Mouse (Mus musculus): Measurements from ENCODE around the gene Ccdc12. TPM values are rescaled to one million over a fixed set of nuclear protein-coding genes. Genes with fewer than 3 reads are reported as not detected.

Ccdc12 gene
- polyA plus RNA-seq, 1 experiment from 2014 or later: 144 TPM

- peak; percentile 87 for DNase-seq (ENCODE audit: low spot score, missing footprints)
Measured at GRCm38 (mm10) chr9:110625350-110625908, 30.9 kb upstream of the Ccdc12 start.

DNA sequence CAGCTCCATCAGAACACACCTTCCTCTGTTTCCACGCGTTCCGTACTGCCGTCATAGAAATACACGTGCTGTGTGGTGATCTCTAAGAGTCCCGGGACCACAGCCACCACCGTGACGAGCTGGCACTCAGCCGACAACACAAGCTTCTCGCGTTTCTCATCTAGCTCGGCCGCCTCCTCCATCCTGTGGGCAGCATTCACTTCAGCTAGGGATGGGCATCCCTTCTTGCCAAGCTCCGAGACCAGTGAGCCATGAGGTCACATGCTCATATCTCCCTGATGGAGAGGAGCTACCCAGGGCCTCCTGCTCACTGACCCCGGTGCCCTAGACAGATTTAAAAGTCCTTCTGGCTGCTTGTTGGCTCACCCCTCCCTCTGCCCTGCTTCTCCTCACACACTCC lies 26.1 kb upstream of the Ccdc12 start:
- no peak overlapping the region for H3K4me3 ChIP-seq (ENCODE audit: low read depth, low read length)
- no peak overlapping the region for H3K27ac ChIP-seq (ENCODE audit: low read depth, low read length)
- H3K9me3 ChIP-seq (ENCODE audit: control insufficient read depth, low read length): no peaks in the 10 kb centered on the region
- no peak for DNase-seq (ENCODE audit: low spot score, missing footprints)
- WGBS: 93% methylated on average over 15 of the region's 15 CpGs
- no peak for ATAC-seq (ENCODE audit: low FRiP score)
- H3K27me3 ChIP-seq (ENCODE audit: control insufficient read depth, insufficient read depth, low read length): peaks cover 5% of the 10 kb centered on the region; the same call in 1 of the 2 replicates
- no peak overlapping the region for H3K4me2 ChIP-seq
- H3K9ac ChIP-seq (ENCODE audit: low read length): no peak overlapping the region
- peaks cover 11% of the 10 kb centered on the region for H3K4me1 ChIP-seq (ENCODE audit: control insufficient read depth, insufficient read depth, low read length)
- H3K36me3 ChIP-seq (ENCODE audit: control insufficient read depth, insufficient read depth, low read length): no peaks in the 10 kb centered on the region

More at GRCm38 (mm10) chr9:110625350-110625908, 30.9 kb upstream of the Ccdc12 start:
- ATAC-seq (ENCODE audit: low FRiP score): no peak
- Histone ChIP-seq H3K4me2 (peak overlapping the region; percentile 98), H3K9me3 (ENCODE audit: control insufficient read depth, low read length) (no peaks in the 10 kb centered on the region), H3K4me1 (ENCODE audit: control insufficient read depth, insufficient read depth, low read length) (peaks cover 13% of the 10 kb centered on the region), H3K9ac (ENCODE audit: low read length) (peak overlapping the region; percentile 73), H3K27ac (ENCODE audit: low read depth, low read length) (no peak overlapping the region), H3K36me3 (ENCODE audit: control insufficient read depth, insufficient read depth, low read length) (0 out of 2 replicates have a peak, but pooled peaks cover 3% of the 10 kb centered on the region), H3K27me3 (ENCODE audit: control insufficient read depth, insufficient read depth, low read length) (no peaks in the 10 kb centered on the region), H3K4me3 (ENCODE audit: low read depth, low read length) (peak overlapping the region; percentile 54)
- WGBS: 67% methylated on average over 11 of the region's 11 CpGs

GRCm38 (mm10) chr9:110631191-110631590 lies 25.1 kb upstream of the Ccdc12 start:
- no peaks in the 10 kb centered on the region for H3K36me3 ChIP-seq (ENCODE audit: control insufficient read depth, insufficient read depth, low read length)
- H3K9ac ChIP-seq (ENCODE audit: low read length): no peak overlapping the region
- peak overlapping the region; percentile 55 for H3K4me2 ChIP-seq
- ATAC-seq (ENCODE audit: low FRiP score): peak; percentile 51
- H3K4me1 ChIP-seq (ENCODE audit: control insufficient read depth, insufficient read depth, low read length): peaks cover 10% of the 10 kb centered on the region
- no peak overlapping the region for H3K27ac ChIP-seq (ENCODE audit: low read depth, low read length)
- 3% methylated on average over 10 of the region's 10 CpGs for WGBS
- peaks cover 5% of the 10 kb centered on the region; the same call in 1 of the 2 replicates for H3K27me3 ChIP-seq (ENCODE audit: control insufficient read depth, insufficient read depth, low read length)
- H3K9me3 ChIP-seq (ENCODE audit: control insufficient read depth, low read length): no peaks in the 10 kb centered on the region
- peak overlapping the region; percentile 9; the same call in 1 of the 2 replicates for H3K4me3 ChIP-seq (ENCODE audit: low read depth, low read length)
- DNase-seq (ENCODE audit: low spot score, missing footprints): peak; percentile 99

GRCm38 (mm10) chr9:110631651-110632275 lies 24.5 kb upstream of the Ccdc12 start:
- peaks cover 5% of the 10 kb centered on the region; the same call in 1 of the 2 replicates for H3K27me3 ChIP-seq (ENCODE audit: control insufficient read depth, insufficient read depth, low read length)
- ATAC-seq (ENCODE audit: low FRiP score) (peak; percentile 64), DNase-seq (ENCODE audit: low spot score, missing footprints) (peak; percentile 92)
- peak overlapping the region; percentile 55 for H3K4me2 ChIP-seq
- no peaks in the 10 kb centered on the region for H3K9me3 ChIP-seq (ENCODE audit: control insufficient read depth, low read length)
- H3K4me3 ChIP-seq (ENCODE audit: low read depth, low read length): peak overlapping the region; percentile 9; the same call in 1 of the 2 replicates
- 19% methylated on average over 30 of the region's 30 CpGs for WGBS
- no peaks in the 10 kb centered on the region for H3K36me3 ChIP-seq (ENCODE audit: control insufficient read depth, insufficient read depth, low read length)
- H3K9ac ChIP-seq (ENCODE audit: low read length): no peak overlapping the region; the same call in 1 of the 2 replicates
- H3K4me1 ChIP-seq (ENCODE audit: control insufficient read depth, insufficient read depth, low read length): peaks cover 10% of the 10 kb centered on the region
- H3K27ac ChIP-seq (ENCODE audit: low read depth, low read length): no peak overlapping the region

- Histone ChIP-seq H3K4me2 (no peak overlapping the region), H3K27me3 (ENCODE audit: control insufficient read depth, insufficient read depth, low read length) (peaks cover 5% of the 10 kb centered on the region; the same call in 1 of the 2 replicates), H3K9ac (ENCODE audit: low read length) (no peak overlapping the region), H3K4me3 (ENCODE audit: low read depth, low read length) (no peak overlapping the region), H3K27ac (ENCODE audit: low read depth, low read length) (no peak overlapping the region), H3K36me3 (ENCODE audit: control insufficient read depth, insufficient read depth, low read length) (no peaks in the 10 kb centered on the region), H3K4me1 (ENCODE audit: control insufficient read depth, insufficient read depth, low read length) (peaks cover 10% of the 10 kb centered on the region), H3K9me3 (ENCODE audit: control insufficient read depth, low read length) (no peaks in the 10 kb centered on the region)
- 86% methylated on average over 15 of the region's 15 CpGs for WGBS
- DNase-seq (ENCODE audit: low spot score, missing footprints): no peak
- no peak for ATAC-seq (ENCODE audit: low FRiP score)
Measured at GRCm38 (mm10) chr9:110632671-110633070, 23.6 kb upstream of the Ccdc12 start.

GRCm38 (mm10) chr9:110633882-110634281 lies 22.4 kb upstream of the Ccdc12 start:
- peaks cover 10% of the 10 kb centered on the region for H3K4me1 ChIP-seq (ENCODE audit: control insufficient read depth, insufficient read depth, low read length)
- H3K4me3 ChIP-seq (ENCODE audit: low read depth, low read length): no peak overlapping the region
- H3K9me3 ChIP-seq (ENCODE audit: control insufficient read depth, low read length): no peaks in the 10 kb centered on the region
- H3K36me3 ChIP-seq (ENCODE audit: control insufficient read depth, insufficient read depth, low read length): no peaks in the 10 kb centered on the region
- H3K27me3 ChIP-seq (ENCODE audit: control insufficient read depth, insufficient read depth, low read length): peaks cover 5% of the 10 kb centered on the region; the same call in 1 of the 2 replicates
- 85% methylated on average over 17 of the region's 17 CpGs for WGBS
- ATAC-seq (ENCODE audit: low FRiP score) (no peak), DNase-seq (ENCODE audit: low spot score, missing footprints) (no peak)
- no peak overlapping the region for H3K27ac ChIP-seq (ENCODE audit: low read depth, low read length)
- H3K9ac ChIP-seq (ENCODE audit: low read length): no peak overlapping the region; the same call in 1 of the 2 replicates
- no peak overlapping the region for H3K4me2 ChIP-seq

DNA sequence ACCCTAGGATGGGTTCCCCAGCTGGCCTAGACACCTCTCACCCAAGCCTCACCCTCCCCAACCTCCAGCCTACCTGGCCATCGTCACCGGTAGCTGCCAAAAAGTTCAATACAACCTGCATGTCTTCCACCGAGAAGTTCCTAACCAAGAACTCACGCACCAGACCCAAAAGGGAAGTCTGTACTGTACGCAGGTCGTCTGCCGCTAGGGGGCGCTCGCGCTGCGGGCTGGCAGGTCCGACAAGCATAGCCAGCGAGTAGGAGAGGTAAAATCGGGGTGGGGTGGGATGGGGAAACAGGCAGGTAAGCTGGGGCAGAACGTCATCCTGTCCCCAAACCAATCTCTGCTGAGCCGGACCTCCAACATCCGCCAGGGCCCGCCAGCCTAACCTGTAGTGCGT lies 21.1 kb upstream of the Ccdc12 start:
- Histone ChIP-seq H3K4me1 (ENCODE audit: control insufficient read depth, insufficient read depth, low read length) (peaks cover 10% of the 10 kb centered on the region), H3K4me2 (no peak overlapping the region), H3K9ac (ENCODE audit: low read length) (no peak overlapping the region), H3K9me3 (ENCODE audit: control insufficient read depth, low read length) (no peaks in the 10 kb centered on the region), H3K27me3 (ENCODE audit: control insufficient read depth, insufficient read depth, low read length) (peaks cover 5% of the 10 kb centered on the region; the same call in 1 of the 2 replicates), H3K27ac (ENCODE audit: low read depth, low read length) (no peak overlapping the region), H3K36me3 (ENCODE audit: control insufficient read depth, insufficient read depth, low read length) (no peaks in the 10 kb centered on the region), H3K4me3 (ENCODE audit: low read depth, low read length) (no peak overlapping the region)
- peak; percentile 99 for DNase-seq (ENCODE audit: low spot score, missing footprints)
- peak; percentile 45; the same call in 1 of the 2 replicates for ATAC-seq (ENCODE audit: low FRiP score)
- 6% methylated on average over 19 of the region's 19 CpGs for WGBS

DNA sequence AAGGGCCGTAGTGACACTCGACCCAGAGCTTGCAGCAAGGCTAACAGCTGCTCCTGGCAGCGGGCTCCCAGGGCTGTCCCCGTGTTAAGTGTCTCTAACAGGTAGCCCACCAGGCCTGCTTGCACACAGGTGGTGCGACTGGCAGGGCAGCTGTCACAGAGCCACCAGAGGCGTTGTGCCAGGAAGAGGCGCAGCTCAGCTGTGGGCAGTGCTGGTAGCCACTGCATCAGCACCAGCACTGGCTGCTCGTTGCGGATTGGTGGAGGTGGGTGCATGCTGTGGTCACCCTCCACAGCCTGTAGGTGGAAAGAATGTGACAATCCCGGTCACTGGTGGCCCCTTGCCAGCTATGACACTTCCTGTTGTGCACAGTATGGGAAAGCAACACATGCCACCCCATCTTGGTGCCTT lies 17.7 kb upstream of the Ccdc12 start:
- Histone ChIP-seq H3K4me2 (no peak overlapping the region), H3K9me3 (ENCODE audit: control insufficient read depth, low read length) (no peaks in the 10 kb centered on the region), H3K4me3 (ENCODE audit: low read depth, low read length) (no peak overlapping the region), H3K27ac (ENCODE audit: low read depth, low read length) (no peak overlapping the region), H3K9ac (ENCODE audit: low read length) (no peak overlapping the region), H3K4me1 (ENCODE audit: control insufficient read depth, insufficient read depth, low read length) (peaks cover 10% of the 10 kb centered on the region), H3K36me3 (ENCODE audit: control insufficient read depth, insufficient read depth, low read length) (no peaks in the 10 kb centered on the region), H3K27me3 (ENCODE audit: control insufficient read depth, insufficient read depth, low read length) (no peaks in the 10 kb centered on the region)
- 85% methylated on average over 10 of the region's 10 CpGs for WGBS
- DNase-seq (ENCODE audit: low spot score, missing footprints): no peak
- no peak for ATAC-seq (ENCODE audit: low FRiP score)

- Histone ChIP-seq H3K9ac (ENCODE audit: low read length) (no peak overlapping the region), H3K9me3 (ENCODE audit: control insufficient read depth, low read length) (no peaks in the 10 kb centered on the region), H3K4me2 (no peak overlapping the region), H3K4me3 (ENCODE audit: low read depth, low read length) (no peak overlapping the region), H3K36me3 (ENCODE audit: control insufficient read depth, insufficient read depth, low read length) (no peaks in the 10 kb centered on the region), H3K27me3 (ENCODE audit: control insufficient read depth, insufficient read depth, low read length) (no peaks in the 10 kb centered on the region), H3K27ac (ENCODE audit: low read depth, low read length) (no peak overlapping the region), H3K4me1 (ENCODE audit: control insufficient read depth, insufficient read depth, low read length) (no peaks in the 10 kb centered on the region)
- 88% methylated on average over 5 of the region's 5 CpGs for WGBS
- ATAC-seq (ENCODE audit: low FRiP score): no peak
- DNase-seq (ENCODE audit: low spot score, missing footprints): no peak
Measured at GRCm38 (mm10) chr9:110641006-110641405, 15.3 kb upstream of the Ccdc12 start.

All from midbrain, embryonic 11.5 days (tissue).